Mouse (Mus musculus): ENCODE data around the gene Nemf. TPM values are rescaled to one million over a fixed set of nuclear protein-coding genes. Genes with fewer than 3 reads are reported as not detected.
"Not testable (repeated sequence)": the region's sequence is repeated elsewhere in the genome, so short reads cannot be mapped to it uniquely, and the experiment has no call there.

The Nemf gene
- polyA plus RNA-seq, 1 experiment from 2014 or later = 98.0 TPM

DNA sequence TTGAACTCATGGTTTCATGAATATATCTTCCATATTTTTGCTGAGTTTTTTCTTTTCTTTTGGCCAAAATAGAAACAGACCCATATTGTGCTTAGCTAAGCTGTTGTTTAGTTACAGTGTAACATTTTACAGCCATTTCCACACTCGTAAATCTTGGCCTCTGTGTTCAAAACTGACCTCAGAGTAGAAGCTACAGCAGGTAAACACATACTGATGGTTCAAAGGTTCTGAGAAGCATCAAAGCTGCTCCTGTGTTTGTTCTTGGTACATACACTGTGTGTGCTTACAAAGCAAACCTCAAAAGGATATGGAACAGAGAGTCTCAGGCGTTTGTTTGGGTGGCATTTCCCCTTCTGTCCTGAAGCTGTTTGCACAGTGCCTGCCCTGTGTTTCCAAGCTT lies 10.6 kb upstream of the Nemf start:
- 77% methylated on average over 2 of the region's 2 CpGs for WGBS
- H3K4me3 ChIP-seq (ENCODE audit: low read depth, low read length) = no peak overlapping the region
- no peak for ATAC-seq (replicated peaks; ENCODE audit: low FRiP score)

DNA sequence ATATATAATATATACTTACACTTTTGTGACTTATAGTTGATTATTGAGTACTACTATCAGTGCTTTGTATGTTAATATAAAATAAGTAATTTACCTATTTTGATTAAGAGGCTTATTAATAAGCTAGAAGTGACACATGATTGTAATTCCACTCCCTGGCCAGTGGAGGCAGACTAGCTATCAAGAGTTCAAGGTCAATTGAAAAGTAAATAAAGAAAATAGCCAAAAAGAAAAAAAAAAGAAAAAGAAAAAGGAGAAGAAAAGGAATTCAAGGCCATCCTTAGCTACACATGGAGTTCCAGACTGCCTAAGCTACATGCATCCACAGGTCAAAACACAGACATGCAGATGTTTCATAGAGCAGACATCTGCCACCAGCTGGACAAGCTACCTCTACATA lies 9.5 kb upstream of the Nemf start:
- DNase-seq (ENCODE audit: low spot score) (no peak), ATAC-seq (replicated peaks; ENCODE audit: low FRiP score) (no peak)
- H3K4me2 ChIP-seq (ENCODE audit: low read depth, low read length, severe bottlenecking) = no peak overlapping the region
- H3K9me3 ChIP-seq (ENCODE audit: control insufficient read depth, low read length) = no peaks in the 10 kb centered on the region
- no peak overlapping the region for H3K4me3 ChIP-seq (ENCODE audit: low read depth, low read length)
- no peaks in the 10 kb centered on the region for H3K27me3 ChIP-seq (ENCODE audit: control insufficient read depth, insufficient read depth, low read length)
- no peak overlapping the region for H3K9ac ChIP-seq (ENCODE audit: low read length)
- no peaks in the 10 kb centered on the region for H3K36me3 ChIP-seq (ENCODE audit: control insufficient read depth, insufficient read depth, low read length)
- H3K4me1 ChIP-seq (replicated peaks; ENCODE audit: control insufficient read depth, insufficient read depth, low read length) = no peaks in the 10 kb centered on the region; the same call in 1 of the 2 replicates
- H3K27ac ChIP-seq (ENCODE audit: low read depth, low read length) = no peak overlapping the region

More for the DNA sequence above, 10.6 kb upstream of the Nemf start:
- H3K27me3 ChIP-seq (ENCODE audit: control insufficient read depth, insufficient read depth, low read length) = no peaks in the 10 kb centered on the region
- no peak overlapping the region for H3K4me2 ChIP-seq (ENCODE audit: low read depth, low read length, severe bottlenecking)
- no peaks in the 10 kb centered on the region for H3K36me3 ChIP-seq (ENCODE audit: control insufficient read depth, insufficient read depth, low read length)
- H3K4me1 ChIP-seq (replicated peaks; ENCODE audit: control insufficient read depth, insufficient read depth, low read length) = no peaks in the 10 kb centered on the region
- H3K9me3 ChIP-seq (ENCODE audit: control insufficient read depth, low read length) = no peaks in the 10 kb centered on the region
- H3K9ac ChIP-seq (ENCODE audit: low read length) = no peak overlapping the region
- no peak overlapping the region for H3K27ac ChIP-seq (ENCODE audit: low read depth, low read length)
- no peak for DNase-seq (ENCODE audit: low spot score)

DNA sequence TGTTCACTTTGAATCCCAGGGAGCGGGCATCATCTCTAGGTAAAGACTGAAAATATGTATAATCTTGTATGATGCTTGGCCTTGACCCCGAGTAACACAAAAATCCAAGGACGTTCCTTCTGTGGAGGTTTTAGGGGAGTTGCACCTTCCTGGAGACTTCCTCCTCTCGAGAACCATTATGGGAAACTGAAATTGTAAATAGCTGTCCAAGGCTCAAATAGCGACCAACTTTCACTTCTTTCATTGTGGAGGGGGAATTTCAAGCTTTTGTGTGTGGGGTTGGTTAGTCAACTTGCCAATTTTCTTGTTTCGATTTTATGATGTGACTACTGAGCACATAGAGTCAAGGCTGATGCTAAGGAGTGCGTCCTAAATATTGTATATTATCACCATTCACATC lies 8.8 kb upstream of the Nemf start:
- no peak for ATAC-seq (replicated peaks; ENCODE audit: low FRiP score)
- no peak overlapping the region for H3K4me2 ChIP-seq (ENCODE audit: low read depth, low read length, severe bottlenecking)

DNA sequence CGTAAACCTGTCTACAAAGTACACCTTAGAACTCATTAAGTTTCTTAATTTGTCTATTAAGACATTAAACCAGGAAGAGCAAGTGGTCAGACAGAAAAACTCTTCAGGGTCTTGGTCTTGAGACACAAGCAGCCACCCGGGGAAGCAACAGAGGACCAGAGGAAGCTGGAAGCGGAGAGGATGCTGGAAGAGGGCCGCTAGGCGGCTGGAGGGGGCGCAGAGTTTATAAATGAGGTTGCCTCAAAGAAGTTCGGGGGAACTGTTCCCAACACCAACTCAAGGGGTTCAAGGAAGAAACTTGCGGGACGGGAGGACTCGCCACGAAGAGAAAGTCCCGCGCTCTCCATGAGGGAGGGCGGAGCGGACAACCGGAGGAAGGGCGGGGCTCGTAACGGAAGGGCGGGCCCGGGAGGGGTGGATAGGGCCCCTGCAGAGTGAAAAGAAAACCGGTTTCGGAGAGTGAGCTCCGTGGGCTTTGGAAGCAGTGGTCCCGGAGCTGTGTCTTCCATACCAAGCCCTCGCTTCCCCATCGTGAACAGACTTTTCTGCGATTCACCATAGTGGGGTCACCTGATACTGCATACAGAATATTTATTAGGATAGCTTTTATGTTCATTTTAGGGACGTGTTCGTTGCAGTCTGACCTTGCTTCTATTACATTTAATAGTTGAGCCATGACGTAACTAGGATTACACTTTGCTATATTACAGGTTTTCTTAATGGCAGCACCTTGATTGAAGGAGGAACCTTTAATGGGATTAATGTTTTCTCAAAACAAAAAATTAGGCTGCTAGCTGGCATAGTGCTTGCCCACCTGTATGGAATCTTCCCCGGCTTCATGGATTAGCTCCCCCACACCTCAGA lies 7.2 kb upstream of the Nemf start:
- DNase-seq (ENCODE audit: low spot score) (peak; percentile 78), ATAC-seq (replicated peaks; ENCODE audit: low FRiP score) (peak; percentile 34; the same call in 1 of the 2 replicates)
- peak overlapping the region; percentile 67 for H3K27ac ChIP-seq (ENCODE audit: low read depth, low read length)
- no peaks in the 10 kb centered on the region for H3K27me3 ChIP-seq (ENCODE audit: control insufficient read depth, insufficient read depth, low read length)
- H3K9ac ChIP-seq (ENCODE audit: low read length) = peak overlapping the region; percentile 73
- H3K4me2 ChIP-seq (ENCODE audit: low read depth, low read length, severe bottlenecking) = peak overlapping the region; percentile 64
- H3K9me3 ChIP-seq (ENCODE audit: control insufficient read depth, low read length) = no peaks in the 10 kb centered on the region
- WGBS = 4% methylated on average over 32 of the region's 32 CpGs
- H3K4me3 ChIP-seq (ENCODE audit: low read depth, low read length) = peak overlapping the region; percentile 47
- no peaks in the 10 kb centered on the region for H3K36me3 ChIP-seq (ENCODE audit: control insufficient read depth, insufficient read depth, low read length)
- H3K4me1 ChIP-seq (replicated peaks; ENCODE audit: control insufficient read depth, insufficient read depth, low read length) = no peaks in the 10 kb centered on the region; the same call in 1 of the 2 replicates

More for the DNA sequence above, 8.8 kb upstream of the Nemf start:
- H3K4me3 ChIP-seq (ENCODE audit: low read depth, low read length) = no peak overlapping the region
- H3K36me3 ChIP-seq (ENCODE audit: control insufficient read depth, insufficient read depth, low read length) = no peaks in the 10 kb centered on the region
- no peak for DNase-seq (ENCODE audit: low spot score)
- 83% methylated on average over 7 of the region's 7 CpGs for WGBS
- no peaks in the 10 kb centered on the region; the same call in 1 of the 2 replicates for H3K4me1 ChIP-seq (replicated peaks; ENCODE audit: control insufficient read depth, insufficient read depth, low read length)
- H3K27ac ChIP-seq (ENCODE audit: low read depth, low read length) = no peak overlapping the region
- H3K9me3 ChIP-seq (ENCODE audit: control insufficient read depth, low read length) = no peaks in the 10 kb centered on the region
- H3K27me3 ChIP-seq (ENCODE audit: control insufficient read depth, insufficient read depth, low read length) = no peaks in the 10 kb centered on the region
- H3K9ac ChIP-seq (ENCODE audit: low read length) = no peak overlapping the region

DNA sequence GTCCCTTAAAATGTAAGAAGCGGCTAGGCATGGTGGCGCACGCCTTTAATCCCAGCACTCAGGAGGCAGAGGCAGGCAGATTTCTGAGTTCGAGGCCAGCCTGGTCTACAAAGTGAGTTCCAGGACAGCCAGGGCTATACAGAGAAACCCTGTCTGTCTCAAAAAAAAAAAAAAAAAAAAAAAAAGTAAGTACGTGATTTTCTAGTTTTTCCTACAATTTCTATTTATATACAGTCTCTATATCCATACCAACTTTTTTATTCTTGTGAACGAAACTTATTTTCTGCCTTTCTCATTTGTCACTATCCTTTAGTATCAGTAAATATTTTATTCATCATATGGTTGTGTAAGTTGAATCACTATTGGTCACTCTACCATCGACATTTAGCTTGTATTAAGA lies 6.1 kb upstream of the Nemf start:
- not testable (repeated sequence) for H3K36me3 ChIP-seq (ENCODE audit: control insufficient read depth, insufficient read depth, low read length); H3K9ac ChIP-seq (ENCODE audit: low read length); ATAC-seq (replicated peaks; ENCODE audit: low FRiP score); H3K4me2 ChIP-seq (ENCODE audit: low read depth, low read length, severe bottlenecking); H3K4me1 ChIP-seq (replicated peaks; ENCODE audit: control insufficient read depth, insufficient read depth, low read length); DNase-seq (ENCODE audit: low spot score); H3K4me3 ChIP-seq (ENCODE audit: low read depth, low read length); H3K27ac ChIP-seq (ENCODE audit: low read depth, low read length); H3K9me3 ChIP-seq (ENCODE audit: control insufficient read depth, low read length); H3K27me3 ChIP-seq (ENCODE audit: control insufficient read depth, insufficient read depth, low read length)
- 93% methylated on average over 7 of the region's 7 CpGs for WGBS

DNA sequence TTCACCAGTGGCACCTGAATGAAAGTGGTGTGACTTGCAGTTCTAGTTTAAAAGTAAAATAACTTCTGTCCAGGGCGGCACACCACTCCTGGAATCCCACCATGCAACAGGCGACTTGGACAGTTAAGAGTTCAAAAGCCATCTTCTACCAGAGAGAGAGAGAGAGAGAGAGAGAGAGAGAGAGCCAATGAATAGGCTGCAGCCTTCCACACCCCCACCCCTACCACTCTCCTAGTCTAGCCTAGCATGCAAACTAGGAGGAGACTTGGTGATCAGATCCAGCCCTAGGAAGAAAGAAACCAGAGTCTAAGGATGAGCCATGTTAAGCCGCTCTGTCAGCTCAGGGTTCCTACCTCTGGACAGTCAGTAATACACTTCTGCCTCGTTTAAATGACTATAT lies 5.4 kb upstream of the Nemf start:
- H3K9me3 ChIP-seq (ENCODE audit: control insufficient read depth, low read length) = no peaks in the 10 kb centered on the region
- no peaks in the 10 kb centered on the region for H3K36me3 ChIP-seq (ENCODE audit: control insufficient read depth, insufficient read depth, low read length)
- DNase-seq (ENCODE audit: low spot score) (no peak), ATAC-seq (replicated peaks; ENCODE audit: low FRiP score) (no peak)
- H3K4me2 ChIP-seq (ENCODE audit: low read depth, low read length, severe bottlenecking) = peak overlapping the region; percentile 79
- H3K9ac ChIP-seq (ENCODE audit: low read length) = no peak overlapping the region
- no peaks in the 10 kb centered on the region; the same call in 1 of the 2 replicates for H3K4me1 ChIP-seq (replicated peaks; ENCODE audit: control insufficient read depth, insufficient read depth, low read length)
- H3K4me3 ChIP-seq (ENCODE audit: low read depth, low read length) = no peak overlapping the region
- H3K27ac ChIP-seq (ENCODE audit: low read depth, low read length) = no peak overlapping the region
- 48% methylated on average over 4 of the region's 4 CpGs for WGBS
- no peaks in the 10 kb centered on the region for H3K27me3 ChIP-seq (ENCODE audit: control insufficient read depth, insufficient read depth, low read length)

DNA sequence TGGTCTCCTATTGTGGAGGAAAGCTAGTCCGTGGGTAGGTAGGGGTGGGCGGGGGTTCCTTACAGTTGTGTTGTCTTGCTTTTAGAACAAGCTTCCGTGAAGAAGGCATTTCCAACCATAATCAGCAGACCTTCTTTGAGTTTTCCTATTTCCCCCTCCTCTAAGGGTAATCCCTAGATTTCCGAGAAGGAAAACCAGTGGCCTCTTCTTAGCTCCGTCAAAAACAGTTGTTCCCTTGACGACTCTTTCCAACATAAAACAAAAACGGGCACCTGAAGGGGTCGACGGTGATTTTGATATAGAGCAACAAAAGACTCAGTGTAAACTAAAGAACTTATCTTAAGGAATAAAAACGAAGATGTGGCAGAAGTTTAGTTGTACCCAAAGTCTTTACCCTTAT lies 5.0 kb upstream of the Nemf start:
- H3K36me3 ChIP-seq (ENCODE audit: control insufficient read depth, insufficient read depth, low read length) = no peaks in the 10 kb centered on the region
- WGBS = 3% methylated on average over 10 of the region's 10 CpGs
- peak overlapping the region; percentile 52 for H3K4me3 ChIP-seq (ENCODE audit: low read depth, low read length)
- H3K4me1 ChIP-seq (replicated peaks; ENCODE audit: control insufficient read depth, insufficient read depth, low read length) = no peaks in the 10 kb centered on the region; the same call in 1 of the 2 replicates
- DNase-seq (ENCODE audit: low spot score) (no peak), ATAC-seq (replicated peaks; ENCODE audit: low FRiP score) (no peak)
- H3K27me3 ChIP-seq (ENCODE audit: control insufficient read depth, insufficient read depth, low read length) = no peaks in the 10 kb centered on the region
- peak overlapping the region; percentile 79 for H3K4me2 ChIP-seq (ENCODE audit: low read depth, low read length, severe bottlenecking)
- H3K27ac ChIP-seq (ENCODE audit: low read depth, low read length) = peak overlapping the region; percentile 80; the same call in 1 of the 2 replicates
- no peaks in the 10 kb centered on the region for H3K9me3 ChIP-seq (ENCODE audit: control insufficient read depth, low read length)
- H3K9ac ChIP-seq (ENCODE audit: low read length) = peak overlapping the region; percentile 71

DNA sequence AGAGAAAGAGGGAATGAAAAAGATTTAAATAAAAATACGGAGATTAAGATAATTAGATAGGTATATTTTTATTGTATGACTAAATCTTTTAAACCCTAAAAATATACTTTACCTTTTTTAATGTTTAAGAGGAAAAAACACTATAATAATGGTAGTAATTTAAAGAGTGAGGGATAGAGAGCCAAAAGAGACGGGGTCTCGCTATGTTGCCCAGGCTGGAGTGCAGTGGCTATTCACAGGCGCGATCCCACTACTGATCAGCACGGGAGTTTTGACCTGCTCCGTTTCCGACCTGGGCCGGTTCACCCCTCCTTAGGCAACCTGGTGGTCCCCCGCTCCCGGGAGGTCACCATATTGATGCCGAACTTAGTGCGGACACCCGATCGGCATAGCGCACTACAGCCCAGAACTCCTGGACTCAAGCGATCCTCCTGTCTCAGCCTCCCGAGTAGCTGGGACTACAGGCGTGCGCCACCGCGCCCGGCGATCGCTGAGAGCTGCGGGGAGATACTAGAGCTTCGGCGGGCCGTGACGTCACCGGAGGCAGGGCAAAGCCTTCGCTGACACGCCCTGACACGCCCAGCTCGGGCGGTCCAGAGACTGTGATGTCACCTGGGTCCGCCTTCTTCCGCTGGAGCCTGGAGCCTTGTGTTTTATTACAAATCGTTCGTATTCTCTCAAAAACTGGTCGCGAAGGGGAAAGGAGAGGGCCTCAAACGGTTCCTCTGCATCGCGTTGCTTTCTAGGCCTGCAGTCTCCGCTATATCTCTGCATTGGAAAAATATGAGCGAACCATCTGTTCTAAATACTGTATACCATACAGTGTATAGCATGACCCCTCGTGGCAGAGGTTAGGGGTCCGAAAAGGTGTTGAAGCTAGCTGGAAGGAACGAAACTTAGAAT lies 4.3 kb upstream of the Nemf start:
- not testable (repeated sequence) for H3K36me3 ChIP-seq (ENCODE audit: control insufficient read depth, insufficient read depth, low read length); H3K4me1 ChIP-seq (replicated peaks; ENCODE audit: control insufficient read depth, insufficient read depth, low read length); H3K9me3 ChIP-seq (ENCODE audit: control insufficient read depth, low read length); H3K27me3 ChIP-seq (ENCODE audit: control insufficient read depth, insufficient read depth, low read length)
- peak overlapping the region; percentile 71 for H3K9ac ChIP-seq (ENCODE audit: low read length)
- H3K4me2 ChIP-seq (ENCODE audit: low read depth, low read length, severe bottlenecking) = peak overlapping the region; percentile 79
- under 1% methylated on average over 39 of the region's 50 CpGs for WGBS
- H3K4me3 ChIP-seq (ENCODE audit: low read depth, low read length) = peak overlapping the region; percentile 52
- peak overlapping the region; percentile 80; the same call in 1 of the 2 replicates for H3K27ac ChIP-seq (ENCODE audit: low read depth, low read length)
- peak; percentile 100 for DNase-seq (ENCODE audit: low spot score)
- ATAC-seq (replicated peaks; ENCODE audit: low FRiP score) = peak; percentile 95

Data from forebrain, embryonic 11.5 days (tissue).